Mouse (Mus musculus) ES-Bruce4 (cell line): ENCODE data around the gene Ccdc180. TPM values are rescaled to one million over a fixed set of nuclear protein-coding genes. Genes with fewer than 3 reads are reported as not detected.

Experiments
- H3K27ac ChIP-seq: 2 replicates; pipeline ENCODE4 v1.5.1; 2012; ENCODE audit warnings: low read length, inconsistent platforms; ENCODE audit not compliant: insufficient read depth
- H3K27me3 ChIP-seq: 2 replicates; pipeline ENCODE4 v1.6.1; 2012; ENCODE audit warnings: mild to moderate bottlenecking, low read length, inconsistent platforms; ENCODE audit not compliant: control insufficient read depth, poor library complexity, insufficient read depth, severe bottlenecking
- H3K36me3 ChIP-seq: 2 replicates; pipeline ENCODE4 v1.6.1; 2012; ENCODE audit warnings: inconsistent platforms, mild to moderate bottlenecking, low read length, moderate library complexity; ENCODE audit not compliant: control insufficient read depth, poor library complexity, insufficient read depth, severe bottlenecking
- H3K4me1 ChIP-seq: one replicate; pipeline ENCODE4 v1.8.1; 2011; ENCODE audit warnings: low read length; ENCODE audit not compliant: control insufficient read depth, insufficient read depth
- H3K4me3 ChIP-seq: 2 replicates; pipeline ENCODE4 v1.5.1; 2011; ENCODE audit warnings: low read depth, mild to moderate bottlenecking, low read length
- H3K9ac ChIP-seq: 2 replicates; pipeline ENCODE4 v1.6.1; 2012; ENCODE audit warnings: low read depth, mild to moderate bottlenecking, inconsistent platforms; ENCODE audit not compliant: poor library complexity, severe bottlenecking
- H3K9me3 ChIP-seq: replicated peaks from 2 replicates; pipeline ENCODE4 v1.6.1; 2012; ENCODE audit warnings: mild to moderate bottlenecking, low read length, inconsistent platforms; ENCODE audit not compliant: control insufficient read depth, poor library complexity, insufficient read depth, severe bottlenecking
- CTCF ChIP-seq: IDR thresholded peaks from one replicate; pipeline ENCODE4 v1.8.1; 2011; ENCODE audit warnings: low read depth, low read length
- EP300 ChIP-seq: IDR thresholded peaks from 2 replicates; pipeline ENCODE4 v1.6.1; 2011; ENCODE audit warnings: low read depth, low read length; ENCODE audit not compliant: insufficient read depth
- POLR2A ChIP-seq: IDR thresholded peaks from one replicate; pipeline ENCODE4 v1.8.1; 2011; ENCODE audit warnings: low read length; ENCODE audit not compliant: insufficient read depth
- polyA plus RNA-seq: library from polyadenylated mRNA; stranded (reverse); fragments of >200 nt; gene quantifications from 2 replicates; pipeline ENCODE4 v1.2.4, GENCODE M21; 2011; ENCODE audit warnings: low read depth; ENCODE audit not compliant: missing spikeins, insufficient read depth, insufficient read length

Gene Ccdc180
- polyA plus RNA-seq, 1 experiment, result 0.21 TPM

- TF ChIP-seq EP300 (no peak), CTCF (no peak), POLR2A (no peak)
- H3K36me3 ChIP-seq, result no peaks in the 10 kb centered on the region
- no peak overlapping the region for H3K9ac ChIP-seq
- H3K9me3 ChIP-seq, result no peaks in the 10 kb centered on the region
- H3K4me1 ChIP-seq, result no peaks in the 10 kb centered on the region
- no peak overlapping the region for H3K27ac ChIP-seq
- H3K4me3 ChIP-seq, result no peak overlapping the region
- no peaks in the 10 kb centered on the region for H3K27me3 ChIP-seq
Observed at GRCm38 (mm10) chr4:45990427-45991135, 100.5 kb downstream of the Ccdc180 start.

DNA sequence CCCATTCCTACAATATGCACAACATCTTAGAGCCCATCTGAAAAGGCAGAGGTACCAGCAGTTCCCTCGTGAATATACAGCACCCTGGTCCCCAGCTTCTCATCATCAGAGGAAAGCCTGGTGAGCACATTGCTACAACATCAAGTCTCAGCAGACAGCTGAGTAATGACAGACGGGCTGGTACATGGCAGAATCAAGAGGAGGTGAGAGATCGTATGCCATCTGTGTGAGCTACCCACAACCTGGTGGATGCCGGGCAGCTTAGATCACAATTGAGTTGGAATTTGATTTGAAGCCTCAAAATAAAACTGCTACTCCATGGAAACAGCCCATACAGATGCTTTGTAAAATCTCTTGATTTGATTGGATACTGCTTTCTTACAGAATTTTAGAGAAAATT, 108.4 kb downstream of the Ccdc180 start:
- H3K4me1 ChIP-seq, result no peaks in the 10 kb centered on the region
- H3K9ac ChIP-seq, result no peak overlapping the region
- H3K27ac ChIP-seq, result no peak overlapping the region
- no peaks in the 10 kb centered on the region for H3K9me3 ChIP-seq
- no peak for TF ChIP-seq CTCF
- no peak for TF ChIP-seq EP300
- no peak for TF ChIP-seq POLR2A
- H3K36me3 ChIP-seq, result no peaks in the 10 kb centered on the region
- no peaks in the 10 kb centered on the region for H3K27me3 ChIP-seq
- no peak overlapping the region for H3K4me3 ChIP-seq

Other genes starting within 250 kb of the Ccdc180 start
- gene Aldh1b1, start 91.3 kb upstream of the Ccdc180 start, polyA plus RNA-seq, result 9.3 and 15.9 TPM in 2 replicates
- 2.3 and 4.1 TPM in 2 replicates for gene Igfbpl1, start 63.4 kb upstream of the Ccdc180 start, polyA plus RNA-seq
- gene Stra6l, start 41.6 kb upstream of the Ccdc180 start, polyA plus RNA-seq, result 0.84 and 1.0 TPM in 2 replicates
- 9.4 and 10.0 TPM in 2 replicates for gene Tdrd7, start 75.0 kb downstream of the Ccdc180 start, polyA plus RNA-seq
- 0.72 TPM in 1 of 2 replicates, not detected in the other for gene Tmod1, start 148.6 kb downstream of the Ccdc180 start, polyA plus RNA-seq
- gene Ncbp1, start 248.3 kb downstream of the Ccdc180 start, polyA plus RNA-seq, result 99.6 and 101 TPM in 2 replicates
- gene Tstd2, start 248.4 kb downstream of the Ccdc180 start, polyA plus RNA-seq, result 39.5 and 47.3 TPM in 2 replicates